Mouse (Mus musculus) C2C12 (cell line): ENCODE measurements around the gene Galntl5. TPM values are rescaled to one million over a fixed set of nuclear protein-coding genes. Genes with fewer than 3 reads are reported as not detected.
"Not testable (repeated sequence)": the region's sequence is repeated elsewhere in the genome, so short reads cannot be mapped to it uniquely, and the experiment has no call there.

ENCODE experiments used
- H3K27me3 ChIP-seq: one replicate; pipeline ENCODE4 v1.6.1; 2011; ENCODE audit not compliant: control insufficient read depth, insufficient read depth, insufficient read length
- H3K36me3 ChIP-seq: one replicate; pipeline ENCODE4 v1.6.1; 2011; ENCODE audit not compliant: control insufficient read depth, insufficient read depth
- H3K4me3 ChIP-seq: one replicate; pipeline ENCODE4 v1.5.1; 2011; ENCODE audit warnings: mild to moderate bottlenecking, control low read depth; ENCODE audit not compliant: poor library complexity, insufficient read depth, severe bottlenecking
- H3K79me2 ChIP-seq: one replicate; pipeline ENCODE4 v1.6.1; 2011; ENCODE audit not compliant: control insufficient read depth, insufficient read depth
- H3K79me3 ChIP-seq: one replicate; pipeline ENCODE4 v1.6.1; 2011; ENCODE audit warnings: low read depth, control low read depth
- H3ac ChIP-seq: one replicate; pipeline ENCODE3; 2011; ENCODE audit warnings: low read depth; ENCODE audit not compliant: control insufficient read depth, insufficient read length
- CEBPB ChIP-seq: IDR thresholded peaks from one replicate; pipeline ENCODE4 v1.6.1; 2011; ENCODE audit warnings: low read depth, mild to moderate bottlenecking, control low read depth, moderate library complexity
- CTCF ChIP-seq: IDR thresholded peaks from one replicate; pipeline ENCODE4 v1.5.1; 2011; ENCODE audit not compliant: control insufficient read depth, insufficient read depth, insufficient read length
- FOSL1 ChIP-seq: IDR thresholded peaks from one replicate; pipeline ENCODE4 v1.8.0; 2011; ENCODE audit warnings: mild to moderate bottlenecking, low read length; ENCODE audit not compliant: poor library complexity, insufficient read depth, severe bottlenecking
- MAX ChIP-seq: IDR thresholded peaks from one replicate; pipeline ENCODE4 v1.6.1; 2011; ENCODE audit warnings: mild to moderate bottlenecking, control low read depth
- MYOD1 ChIP-seq: IDR thresholded peaks from one replicate; pipeline ENCODE4 v1.6.1; 2011; ENCODE audit warnings: low read depth; ENCODE audit not compliant: control insufficient read depth, insufficient read length
- MYOG ChIP-seq: IDR thresholded peaks from one replicate; pipeline ENCODE4 v1.6.1; 2011; ENCODE audit not compliant: control insufficient read depth, insufficient read length; ENCODE audit errors: extremely low read depth
- USF1 ChIP-seq: IDR thresholded peaks from one replicate; pipeline ENCODE4 v1.6.1; 2011; ENCODE audit warnings: low read depth, mild to moderate bottlenecking, control low read depth, moderate library complexity
- polyA plus RNA-seq: library from polyadenylated mRNA; unstranded; fragments of >200 nt; fragmentation: generic; extraction: Trizol; gene quantifications from one replicate; pipeline ENCODE4 v1.2.1, GENCODE M21; 2012; ENCODE audit warnings: missing spikeins

The Galntl5 gene
- polyA plus RNA-seq, 1 experiment: not detected

GRCm38 (mm10) chr5:25179936-25180488 is 1.2 kb upstream of the Galntl5 start:
- H3K36me3 ChIP-seq: no peaks in the 10 kb centered on the region
- H3K4me3 ChIP-seq: no peak overlapping the region
- H3K79me3 ChIP-seq: no peaks in the 10 kb centered on the region
- no peaks in the 10 kb centered on the region for H3K79me2 ChIP-seq
- no peaks in the 10 kb centered on the region for H3K27me3 ChIP-seq
- TF ChIP-seq CTCF: no peak
- TF ChIP-seq MYOD1: no peak
- TF ChIP-seq MYOG: no peak
- TF ChIP-seq MAX: no peak
- TF ChIP-seq FOSL1: no peak
- TF ChIP-seq USF1: no peak
- TF ChIP-seq CEBPB: no peak
- H3ac ChIP-seq: no peak overlapping the region

GRCm38 (mm10) chr5:25183595-25183994 is 2.3 kb downstream of the Galntl5 start:
- no peaks in the 10 kb centered on the region for H3K79me2 ChIP-seq
- H3K36me3 ChIP-seq: no peaks in the 10 kb centered on the region
- no peak overlapping the region for H3ac ChIP-seq
- no peaks in the 10 kb centered on the region for H3K27me3 ChIP-seq
- no peak overlapping the region for H3K4me3 ChIP-seq
- H3K79me3 ChIP-seq: no peaks in the 10 kb centered on the region
- TF ChIP-seq CEBPB (no peak), MYOG (no peak), CTCF (no peak), FOSL1 (no peak), MAX (no peak), USF1 (no peak), MYOD1 (no peak)

DNA sequence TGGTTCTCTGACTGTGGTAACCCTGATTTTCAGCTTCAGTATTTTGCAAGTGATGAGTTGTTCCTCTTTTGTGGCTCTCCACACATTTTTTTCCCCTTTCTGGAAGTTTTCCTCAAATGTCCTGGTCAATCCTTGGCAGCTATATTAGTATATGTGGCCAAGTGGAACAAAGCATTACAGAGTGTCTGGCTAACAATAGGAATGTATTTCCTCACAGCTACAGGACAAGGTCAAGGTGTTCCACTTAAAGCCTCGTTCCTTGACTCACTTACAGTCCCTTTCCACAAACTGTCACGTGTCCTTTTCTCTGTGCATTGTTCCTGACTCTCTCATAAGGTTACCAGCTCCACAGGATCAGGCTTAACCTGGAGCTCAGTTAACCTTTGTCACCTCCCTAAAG is 3.3 kb downstream of the Galntl5 start:
- H3K4me3 ChIP-seq: no peak overlapping the region
- TF ChIP-seq CEBPB (no peak), USF1 (peak; percentile 37)
- H3ac ChIP-seq: no peak overlapping the region
- no peaks in the 10 kb centered on the region for H3K79me3 ChIP-seq
- no peaks in the 10 kb centered on the region for H3K27me3 ChIP-seq
- no peaks in the 10 kb centered on the region for H3K36me3 ChIP-seq
- no peaks in the 10 kb centered on the region for H3K79me2 ChIP-seq

DNA sequence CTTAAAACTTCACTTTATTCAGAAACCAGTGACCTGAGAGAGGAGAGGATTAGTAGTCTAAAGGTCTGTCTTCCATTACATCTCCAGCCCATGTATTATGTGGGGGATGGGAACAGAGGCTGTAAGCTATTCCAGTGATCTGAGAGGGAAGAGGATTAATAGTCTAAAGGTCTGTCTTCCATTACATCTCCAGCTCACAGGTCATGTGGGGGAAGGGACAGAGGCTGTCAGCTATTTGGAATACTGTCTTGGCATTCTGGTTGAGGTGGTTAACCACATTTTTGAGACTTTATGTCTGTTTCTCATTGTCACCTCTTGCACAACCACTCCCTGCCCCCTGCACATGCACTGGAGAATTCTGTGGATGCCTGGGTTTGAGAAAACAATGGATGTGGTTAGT is 6.5 kb downstream of the Galntl5 start:
- Histone ChIP-seq H3K79me3 (no peaks in the 10 kb centered on the region), H3ac (no peak overlapping the region), H3K79me2 (no peaks in the 10 kb centered on the region), H3K4me3 (no peak overlapping the region), H3K36me3 (no peaks in the 10 kb centered on the region), H3K27me3 (no peaks in the 10 kb centered on the region)
- no peak for TF ChIP-seq MYOD1
- peak; percentile 90 for TF ChIP-seq CEBPB

DNA sequence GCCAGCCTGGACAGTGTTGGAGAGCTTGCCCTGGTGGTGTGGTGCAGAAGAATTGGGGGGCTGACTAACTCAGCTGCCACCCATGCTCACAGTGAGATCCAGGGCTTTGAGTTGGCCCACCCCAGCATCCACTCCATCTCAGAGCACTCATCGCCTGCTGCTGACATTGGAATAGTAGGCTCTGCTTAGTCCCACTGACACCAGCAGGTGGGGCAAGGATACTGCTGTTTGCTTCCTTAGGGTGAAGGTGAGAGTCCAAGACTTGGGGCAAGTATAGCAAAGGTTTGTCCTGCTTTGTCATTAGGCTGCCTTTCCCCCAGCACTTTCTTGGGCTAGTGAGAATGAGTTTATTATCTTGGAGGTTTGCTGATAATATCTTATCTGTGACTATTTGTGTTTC is 7.5 kb downstream of the Galntl5 start:
- Histone ChIP-seq H3K79me2 (no peaks in the 10 kb centered on the region), H3K36me3 (no peaks in the 10 kb centered on the region), H3ac (no peak overlapping the region), H3K27me3 (no peaks in the 10 kb centered on the region), H3K4me3 (no peak overlapping the region), H3K79me3 (no peaks in the 10 kb centered on the region)
- TF ChIP-seq MAX (no peak), CTCF (peak; percentile 39)

GRCm38 (mm10) chr5:25190521-25190920 is 9.3 kb downstream of the Galntl5 start:
- no peak for TF ChIP-seq MYOG
- peak; percentile 20 for TF ChIP-seq CEBPB
- no peak for TF ChIP-seq CTCF
- no peak for TF ChIP-seq USF1
- Histone ChIP-seq H3K27me3 (peaks cover 3% of the 10 kb centered on the region), H3ac (no peak overlapping the region)

DNA sequence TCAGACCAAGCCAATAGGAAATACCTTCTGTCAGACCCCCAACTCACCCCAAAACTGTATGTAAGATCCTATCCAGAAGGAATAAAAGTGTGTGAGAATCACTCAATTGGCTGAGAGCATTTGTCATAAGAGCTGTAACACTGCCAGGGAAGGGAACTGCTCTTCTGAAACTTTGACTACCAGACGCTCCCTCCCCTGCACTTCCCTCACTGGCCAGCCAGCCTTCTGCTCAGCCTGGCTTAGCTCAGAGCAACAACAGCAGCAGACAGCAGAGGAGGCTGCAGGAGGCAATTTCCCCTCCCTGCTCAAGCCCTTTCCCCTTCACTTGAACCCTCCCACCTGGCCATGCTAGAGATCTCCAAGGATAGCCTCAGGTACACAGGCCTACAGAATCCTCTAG is 30.6 kb downstream of the Galntl5 start:
- no peaks in the 10 kb centered on the region for H3K36me3 ChIP-seq
- no peak overlapping the region for H3ac ChIP-seq
- TF ChIP-seq MYOG (no peak), USF1 (no peak), FOSL1 (no peak), CTCF (no peak), MYOD1 (no peak), MAX (no peak), CEBPB (no peak)
- H3K27me3 ChIP-seq: no peaks in the 10 kb centered on the region
- H3K79me2 ChIP-seq: no peaks in the 10 kb centered on the region
- no peak overlapping the region for H3K4me3 ChIP-seq
- no peaks in the 10 kb centered on the region for H3K79me3 ChIP-seq

More at GRCm38 (mm10) chr5:25190521-25190920, 9.3 kb downstream of the Galntl5 start:
- Histone ChIP-seq H3K79me2 (no peaks in the 10 kb centered on the region), H3K36me3 (no peaks in the 10 kb centered on the region), H3K79me3 (no peaks in the 10 kb centered on the region), H3K4me3 (no peak overlapping the region)

- H3K36me3 ChIP-seq: not testable (repeated sequence)
These were observed 32.0 kb downstream of the Galntl5 start for GRCm38 (mm10) chr5:25213216-25213615.

More at GRCm38 (mm10) chr5:25213216-25213615, 32.0 kb downstream of the Galntl5 start:
- H3K79me2 ChIP-seq, H3K4me3 ChIP-seq, H3K27me3 ChIP-seq, H3K79me3 ChIP-seq, H3ac ChIP-seq: not testable (repeated sequence)
